Mouse (Mus musculus): ENCODE results near the gene Shroom1.

DNA sequence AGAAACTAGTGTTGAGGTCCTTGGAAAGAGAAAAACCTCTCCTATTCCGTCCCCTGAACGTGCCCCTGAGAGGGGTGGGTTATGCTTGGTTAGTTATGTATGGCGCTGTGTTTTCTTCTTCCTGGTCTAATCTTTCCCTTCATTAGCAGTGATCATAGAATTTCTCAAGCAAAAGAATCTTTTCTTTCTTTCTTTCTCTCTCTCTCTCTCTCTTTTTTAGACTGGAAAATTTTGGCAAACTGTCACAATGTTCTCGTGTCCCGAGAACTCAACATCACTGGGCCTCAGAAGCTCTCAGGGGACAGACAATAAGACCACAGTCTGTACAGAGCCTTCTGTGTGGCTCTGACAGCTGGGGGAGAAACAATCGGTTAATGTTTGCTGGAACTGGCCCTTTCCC lies 38.4 kb downstream of the Shroom1 start:
- TF ChIP-seq POLR2A (IDR thresholded peaks at IDR 0.05; ENCODE audit: low read depth, low read length) (no peak), CTCF (IDR thresholded peaks at IDR 0.05; ENCODE audit: borderline replicate concordance, insufficient read depth, low read length) (no peak)
